Mouse (Mus musculus): ENCODE results near the gene Gm49318.

Gene Gm49318

DNA sequence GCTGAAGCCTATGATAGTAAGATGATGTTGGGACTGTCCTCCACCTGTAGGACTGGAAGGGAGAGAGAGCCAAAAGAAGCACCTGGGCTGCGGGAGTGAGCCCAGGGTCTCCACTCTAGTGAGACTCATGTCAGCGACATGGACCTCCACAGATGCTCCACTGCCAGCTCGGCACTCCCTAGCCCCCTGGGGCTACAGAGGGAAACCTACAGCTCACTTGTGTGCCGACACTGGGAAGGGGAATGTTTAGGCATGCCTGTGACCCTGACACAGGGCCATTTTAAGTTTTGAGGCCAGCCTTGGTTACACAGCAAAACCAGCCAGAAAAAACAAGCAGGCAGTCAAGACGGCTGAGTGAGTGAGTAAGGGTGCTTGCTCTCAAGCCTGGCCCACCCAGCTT lies 3.9 kb downstream of the Gm49318 start:
- DNase-seq, result no peak

DNA sequence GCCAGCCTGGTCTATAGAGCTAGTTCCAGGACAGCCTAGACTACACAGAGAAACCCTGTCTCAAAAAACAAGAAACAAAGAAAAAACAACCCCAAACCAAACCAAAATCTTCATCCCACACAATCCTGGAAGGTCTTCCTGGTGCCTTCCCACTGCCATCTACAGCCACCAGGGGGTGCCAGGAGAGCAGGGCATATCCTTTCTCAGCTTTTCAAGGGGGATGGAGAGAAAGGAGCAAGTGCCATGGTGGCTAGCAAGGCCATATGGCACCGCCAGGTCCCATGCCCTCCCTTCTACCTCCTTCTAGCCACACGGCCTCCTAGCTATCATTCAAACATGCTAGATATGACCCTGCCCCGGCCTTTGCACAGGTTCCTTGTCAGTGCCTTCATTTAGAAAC lies 4.6 kb downstream of the Gm49318 start:
- DNase-seq, result peak; percentile 84

DNA sequence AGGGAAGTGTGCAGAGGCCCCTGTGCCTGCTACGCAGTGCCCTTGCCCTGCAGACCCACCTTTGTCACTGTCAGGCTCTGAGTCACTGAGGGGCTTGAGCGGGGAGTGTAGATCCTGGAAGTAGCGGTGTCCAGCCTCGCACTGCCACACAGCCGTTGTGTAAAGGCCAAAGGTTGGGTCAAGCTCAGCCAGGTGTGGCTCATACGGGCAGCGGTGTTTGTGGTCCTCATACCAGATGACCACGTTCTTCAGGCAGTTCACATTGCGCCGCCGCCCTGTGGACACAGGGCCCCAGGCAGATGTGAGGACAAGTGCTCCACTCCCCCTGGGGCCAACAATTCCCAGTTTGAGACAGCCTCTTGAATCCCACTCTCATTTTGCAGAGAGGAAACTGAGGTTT lies 5.4 kb downstream of the Gm49318 start:
- DNase-seq, result no peak

DNA sequence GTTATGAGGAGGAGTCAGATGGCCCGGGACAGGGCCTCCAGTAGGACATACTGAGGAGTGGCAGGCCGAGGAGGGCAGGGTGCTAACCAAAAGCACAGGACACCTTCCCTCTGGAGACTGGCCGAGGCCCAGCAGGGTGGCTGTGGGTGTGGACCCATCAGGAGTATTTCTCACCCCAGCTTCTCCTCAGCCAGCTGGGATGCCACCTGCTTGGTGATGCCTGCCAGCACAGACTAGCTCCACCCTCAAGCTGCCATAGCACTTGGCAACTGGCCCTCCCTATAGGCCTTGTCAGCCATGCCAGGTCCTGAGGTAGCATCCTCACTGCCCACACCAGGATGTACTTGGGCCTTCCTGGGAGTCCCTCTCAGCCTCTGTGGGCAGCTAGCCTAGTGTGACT lies 6.7 kb downstream of the Gm49318 start:
- no peak for DNase-seq

DNA sequence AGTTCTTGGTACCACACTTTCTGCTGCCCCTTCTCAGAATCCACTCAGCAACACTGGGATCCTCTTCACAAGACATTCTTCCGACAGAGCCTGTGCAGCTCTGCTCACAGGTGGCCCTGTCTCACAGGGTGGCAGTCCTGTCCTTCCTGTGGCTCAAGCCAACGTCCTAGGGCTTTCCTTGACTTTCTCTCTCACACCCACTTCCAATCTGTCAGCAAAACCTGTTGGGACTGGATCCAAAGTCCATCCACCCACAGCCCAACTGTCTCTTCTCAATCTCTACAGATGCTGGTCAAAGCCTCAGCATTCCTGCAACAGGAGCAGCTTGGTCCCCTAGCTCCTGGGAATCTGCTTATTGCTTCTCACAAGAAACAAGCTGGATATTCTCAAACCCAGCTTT lies 9.7 kb downstream of the Gm49318 start:
- DNase-seq, result no peak

DNA sequence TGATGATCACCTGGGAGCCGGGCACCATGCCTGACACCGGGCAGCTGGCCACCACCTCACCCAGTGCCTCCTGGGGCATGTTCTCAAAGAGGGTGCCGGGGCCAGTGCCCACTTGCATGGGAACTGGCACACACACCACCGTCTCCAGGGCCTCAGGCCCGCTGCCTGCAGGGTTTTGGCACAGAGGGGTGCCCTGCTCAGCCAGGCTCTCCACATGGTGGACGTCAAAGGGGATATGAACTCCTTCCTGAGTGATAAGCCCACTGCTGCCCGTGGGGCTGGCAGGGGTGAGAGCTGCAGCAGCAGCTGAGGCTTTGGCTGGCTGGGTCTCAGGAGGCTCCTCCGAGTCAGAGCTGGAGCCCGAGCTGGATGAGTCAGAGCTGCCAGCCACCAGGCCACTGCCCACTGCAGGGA lies 13.0 kb downstream of the Gm49318 start:
- no peak for DNase-seq

DNA sequence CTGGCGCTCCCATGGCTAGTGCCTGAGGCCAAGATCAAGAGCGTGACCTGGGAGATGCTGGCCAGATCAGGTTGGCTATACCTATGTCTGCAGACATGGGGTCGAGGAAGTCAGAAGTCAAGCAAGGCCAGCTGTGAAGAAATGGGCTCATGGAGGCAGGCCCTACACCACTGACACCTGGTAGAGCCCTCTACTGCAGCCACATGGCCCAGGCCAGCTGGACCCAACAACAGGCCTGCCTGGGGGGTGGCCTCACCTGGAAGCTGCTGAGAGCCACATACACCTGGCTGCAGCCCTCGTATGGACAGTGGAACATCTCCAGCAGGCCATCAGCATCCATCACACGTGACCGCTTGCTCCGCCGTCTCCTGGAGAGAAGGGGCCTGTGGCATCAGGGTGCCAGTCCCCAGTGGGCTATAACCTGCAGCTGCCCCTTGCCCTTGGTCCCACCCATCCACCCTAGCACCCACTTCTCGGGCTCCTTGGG lies 14.0 kb downstream of the Gm49318 start:
- no peak for DNase-seq

DNA sequence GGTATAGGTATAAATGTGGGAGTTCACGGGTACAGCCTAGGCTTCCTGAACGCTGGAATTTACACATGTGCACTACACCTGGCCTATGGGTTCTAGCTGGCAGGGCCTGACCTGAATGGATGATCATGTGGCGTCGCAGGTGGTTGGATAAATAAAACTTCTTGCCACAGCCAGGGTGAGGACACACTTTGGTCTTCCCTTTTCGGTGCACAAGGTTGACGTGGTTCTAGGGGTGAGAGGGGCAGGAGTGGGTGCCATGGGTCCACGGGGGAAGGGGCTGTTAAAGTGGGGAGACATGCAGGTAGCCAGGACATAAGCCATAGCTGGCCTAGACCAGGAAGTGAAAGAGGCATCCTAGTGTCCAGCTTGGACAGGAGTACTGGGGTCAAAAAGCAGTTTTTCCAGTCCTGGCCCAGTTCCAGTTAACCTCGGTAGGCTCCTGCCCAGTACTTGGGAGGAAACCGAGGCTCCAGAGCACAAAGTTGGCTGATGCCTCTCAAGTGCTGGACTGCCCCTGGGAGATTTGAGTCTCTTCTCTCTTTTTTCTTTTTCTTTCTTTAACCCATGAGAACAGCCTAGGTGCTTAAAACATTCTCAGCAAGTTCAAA lies 14.7 kb downstream of the Gm49318 start:
- DNase-seq, result no peak

DNA sequence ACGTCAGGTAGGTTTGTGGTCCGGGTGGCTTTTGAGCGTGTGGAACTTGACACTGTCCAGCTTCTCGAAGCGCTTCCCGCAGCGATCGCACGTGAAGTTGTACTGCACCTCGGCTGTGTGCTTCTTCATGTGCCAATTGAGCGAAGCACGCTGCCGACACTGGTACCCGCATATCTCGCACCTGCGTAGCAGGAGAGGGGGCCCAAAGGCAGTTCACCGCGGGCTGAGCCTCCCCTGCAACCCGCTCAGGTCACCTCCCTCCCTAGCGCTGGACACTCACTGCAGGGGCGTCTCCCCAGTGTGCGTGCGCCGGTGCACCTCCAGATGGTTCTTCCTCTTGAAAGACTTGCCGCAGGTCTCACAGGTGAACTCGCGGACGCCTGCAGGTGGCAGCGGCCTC lies 15.3 kb downstream of the Gm49318 start:
- no peak for DNase-seq

DNA sequence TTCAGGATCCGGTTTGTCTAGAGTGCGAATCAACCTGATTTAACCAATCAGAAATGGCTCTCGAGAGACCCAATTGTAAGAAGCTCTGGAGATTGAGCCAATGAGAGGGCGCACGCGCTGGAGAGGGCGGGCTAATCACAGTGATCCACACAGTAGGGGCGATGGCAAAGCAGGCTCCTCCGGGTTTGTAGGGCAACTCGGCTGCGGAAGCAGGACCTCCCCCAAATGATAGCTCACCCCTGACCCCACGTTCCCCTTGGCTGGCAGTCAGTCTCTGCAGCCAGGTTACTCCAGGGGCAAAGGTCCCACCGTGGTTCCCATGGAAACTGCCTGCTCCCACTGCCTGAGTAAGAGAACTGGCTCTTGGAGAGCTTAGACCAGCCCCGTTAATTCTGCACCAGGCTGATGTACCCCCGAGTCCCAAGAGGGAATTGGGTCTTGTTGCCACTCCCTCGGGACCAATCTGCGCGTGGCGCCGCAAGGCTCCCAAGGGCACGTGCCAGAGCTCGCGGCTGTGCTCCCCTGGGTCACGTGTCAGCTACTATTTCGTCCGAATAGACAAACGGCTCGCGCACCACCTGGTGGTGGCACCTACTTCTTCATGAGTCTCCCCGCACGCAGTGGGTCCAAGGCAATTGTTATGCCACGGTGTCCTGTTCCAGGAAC lies 16.5 kb downstream of the Gm49318 start:
- peak; percentile 89 for DNase-seq

DNA sequence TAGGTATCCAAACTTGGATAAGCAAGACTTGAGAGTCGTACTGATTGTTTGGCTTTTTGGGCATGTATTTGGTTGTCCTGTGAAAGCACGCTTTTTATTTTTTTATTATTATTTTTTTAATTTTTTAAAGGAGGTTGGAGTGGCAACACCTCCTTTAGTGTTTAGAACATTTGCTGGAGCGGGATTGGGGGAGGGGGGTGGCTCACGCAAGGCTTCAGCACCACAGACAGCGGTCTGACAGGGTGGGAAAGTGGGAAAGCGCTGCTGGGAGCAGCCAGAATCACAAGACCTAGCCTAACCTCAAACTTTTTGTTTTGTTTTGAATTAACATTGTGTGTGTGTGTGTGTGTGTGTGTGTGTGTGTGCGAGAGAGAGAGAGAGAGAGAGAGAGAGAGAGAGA lies 17.4 kb downstream of the Gm49318 start:
- DNase-seq, result no peak

DNA sequence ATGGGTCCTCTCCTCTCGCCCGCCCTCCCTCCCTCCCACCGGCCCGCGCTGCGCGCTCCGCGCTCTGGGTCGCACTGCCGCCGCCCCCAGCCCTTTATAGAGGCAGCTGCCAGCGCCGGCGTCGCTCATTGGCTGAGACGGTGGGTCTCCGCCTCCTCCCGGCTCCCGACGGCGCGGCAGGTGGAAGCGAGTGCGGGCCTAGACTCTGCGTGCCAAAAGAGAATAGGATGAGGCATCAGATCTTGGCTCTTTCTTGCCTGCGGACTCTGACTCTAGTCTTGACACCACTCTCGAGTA lies 19.2 kb downstream of the Gm49318 start, which contains the start of gene Elavl3:
Gene Elavl3 (minus strand): TSS at position 66 of the 297 bp plus-strand sequence.
- DNase-seq, result peak; percentile 74

DNA sequence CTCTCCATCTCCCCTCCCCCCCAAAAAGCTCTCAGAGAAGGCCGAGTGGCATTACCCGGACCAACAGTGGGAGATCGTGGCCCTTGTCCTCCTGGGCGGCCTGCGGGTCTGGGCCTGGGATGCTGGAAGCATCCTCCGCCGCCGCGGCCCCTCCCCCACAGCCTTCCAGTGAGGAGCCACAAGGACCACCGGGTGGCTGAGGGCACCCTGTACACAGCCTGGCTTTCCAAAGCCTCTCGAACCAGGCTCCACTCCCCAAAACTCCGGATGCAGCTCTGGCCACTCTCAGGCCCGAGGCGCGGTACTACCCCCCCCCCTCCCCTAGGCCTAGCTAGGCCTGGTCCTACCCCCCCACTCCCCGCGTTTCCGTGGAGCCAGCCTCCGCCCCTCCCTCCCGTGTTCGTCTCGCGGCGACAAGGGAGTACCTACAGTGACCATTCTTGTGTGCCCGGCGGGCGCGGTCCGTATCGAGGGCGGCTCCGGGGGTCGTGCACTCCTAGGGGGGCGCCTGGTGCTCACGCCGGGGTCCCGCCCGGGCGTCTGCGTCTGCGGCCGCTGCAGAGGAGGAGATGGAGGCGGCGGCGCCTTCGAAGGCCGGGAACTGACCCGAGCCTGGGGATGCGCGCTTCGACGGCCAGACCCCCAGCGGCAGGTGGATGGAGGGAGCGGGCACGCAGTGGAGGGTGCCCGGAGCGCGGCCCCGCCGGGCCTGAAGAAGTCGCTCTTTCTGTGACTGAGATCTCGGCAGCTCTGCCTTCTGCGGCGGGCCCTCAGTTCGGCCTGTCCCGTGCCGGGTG lies 19.7 kb downstream of the Gm49318 start:
- peak; percentile 51 for DNase-seq

DNA sequence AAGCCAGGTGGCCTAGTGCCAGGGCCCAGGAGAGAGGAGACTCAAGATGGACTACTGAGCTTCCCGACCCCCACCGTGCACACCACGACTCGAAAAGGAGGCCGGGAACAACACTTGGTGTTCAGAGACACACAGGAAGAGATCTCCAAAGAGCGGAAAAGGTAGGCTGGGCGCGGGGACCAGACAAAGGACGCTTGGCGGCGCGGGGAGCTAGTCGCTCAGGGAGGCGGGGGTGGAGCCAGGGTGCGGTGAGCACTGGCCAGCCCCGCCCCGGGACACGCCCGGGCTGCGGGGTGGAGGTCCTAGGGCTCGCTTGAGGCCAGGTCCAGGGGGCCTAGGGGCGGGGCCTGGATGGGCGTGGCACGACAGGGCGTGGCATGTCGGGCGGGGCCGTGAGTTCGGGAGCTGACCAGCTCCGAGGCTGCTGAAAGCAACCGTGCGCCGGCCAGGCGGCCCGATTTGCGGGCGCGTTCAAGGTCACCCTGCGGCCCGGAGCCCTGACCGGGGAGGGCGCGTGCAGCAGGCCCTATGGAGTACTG lies 20.6 kb downstream of the Gm49318 start:
- DNase-seq, result peak; percentile 65

DNA sequence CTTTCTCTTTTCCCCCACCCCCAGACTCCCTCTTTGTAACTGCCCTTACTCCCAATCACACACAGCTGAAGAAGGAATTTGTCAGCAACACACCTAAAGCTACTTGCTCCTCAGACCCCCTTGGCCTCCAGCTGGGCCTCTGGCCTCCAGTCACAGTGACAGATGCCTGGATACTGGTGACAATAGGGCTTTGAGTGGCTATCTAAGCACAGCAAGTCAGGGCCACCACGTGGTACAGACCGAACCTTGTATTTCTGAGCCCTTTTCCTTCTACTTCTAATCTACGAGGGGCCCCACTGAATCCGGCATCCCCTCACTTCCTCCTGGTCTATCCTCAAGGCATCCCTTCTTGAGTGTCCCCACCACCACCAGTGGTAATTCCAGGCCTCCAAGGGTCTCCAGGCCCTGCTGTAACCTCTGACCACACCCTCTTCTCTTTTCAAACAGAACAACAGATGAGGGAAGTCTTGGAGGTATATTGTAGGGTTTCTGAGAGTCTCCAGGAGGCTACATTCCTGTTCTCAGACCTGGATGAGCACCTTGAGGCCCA lies 21.3 kb downstream of the Gm49318 start:
- no peak for DNase-seq

DNA sequence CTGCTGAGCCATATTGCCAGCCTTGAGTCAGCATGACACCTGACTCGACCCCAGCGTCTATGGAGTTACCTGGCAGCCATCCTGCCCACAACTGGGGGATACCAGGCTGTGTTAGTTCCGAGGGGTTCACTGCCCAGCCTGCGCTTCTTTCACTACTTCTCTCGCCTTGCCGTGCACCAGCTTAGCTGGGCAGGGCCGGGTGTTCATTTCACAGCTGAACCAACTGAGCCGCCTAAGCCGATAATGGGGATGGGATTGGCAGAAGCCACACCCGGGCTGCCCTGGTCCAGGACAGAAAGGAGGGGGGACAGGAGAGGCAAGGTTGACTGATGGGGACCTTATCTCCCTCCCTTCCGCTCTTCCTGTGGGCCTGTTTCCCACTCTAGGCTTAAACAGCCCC lies 21.7 kb downstream of the Gm49318 start:
- no peak for DNase-seq

DNA sequence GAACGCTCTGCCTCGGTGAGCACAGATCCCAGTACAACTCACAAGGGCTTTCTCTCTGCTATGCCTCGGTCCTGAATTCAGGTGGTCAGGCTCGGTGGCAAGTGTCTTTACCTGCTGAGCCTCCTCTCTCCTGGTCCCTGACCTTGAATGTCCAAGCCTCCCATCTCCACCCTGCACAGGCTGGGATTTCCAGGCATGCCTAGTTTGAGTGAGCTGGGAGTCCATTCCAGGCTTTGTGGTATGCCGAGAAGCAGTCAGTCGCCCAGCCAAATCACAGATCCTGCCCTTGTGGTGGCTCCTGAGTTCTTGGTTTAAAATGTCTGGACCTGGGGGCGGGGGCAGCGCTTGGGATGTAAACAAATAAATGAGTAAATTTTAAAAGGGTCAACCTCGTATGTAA lies 23.7 kb downstream of the Gm49318 start:
- DNase-seq, result no peak

DNA sequence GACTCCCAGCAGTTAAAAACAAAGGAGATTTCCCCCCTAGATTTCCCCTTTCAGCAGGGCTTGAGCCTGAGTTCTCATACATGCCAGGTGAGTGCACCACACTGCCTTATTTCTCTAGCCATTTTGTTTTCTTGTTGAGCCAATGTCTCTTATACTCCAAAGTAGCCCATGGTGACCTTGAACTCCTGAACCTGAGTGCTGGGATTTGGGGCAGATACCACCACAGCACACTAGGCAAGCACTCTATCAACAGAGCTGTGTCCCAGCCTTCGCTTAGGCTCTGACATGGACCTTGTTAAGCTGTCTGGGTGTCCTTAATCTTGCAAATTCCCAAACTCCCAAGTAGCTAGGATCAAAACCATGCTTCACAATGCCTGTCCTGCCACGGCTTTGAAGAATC lies 29.2 kb downstream of the Gm49318 start:
- DNase-seq, result no peak

DNA sequence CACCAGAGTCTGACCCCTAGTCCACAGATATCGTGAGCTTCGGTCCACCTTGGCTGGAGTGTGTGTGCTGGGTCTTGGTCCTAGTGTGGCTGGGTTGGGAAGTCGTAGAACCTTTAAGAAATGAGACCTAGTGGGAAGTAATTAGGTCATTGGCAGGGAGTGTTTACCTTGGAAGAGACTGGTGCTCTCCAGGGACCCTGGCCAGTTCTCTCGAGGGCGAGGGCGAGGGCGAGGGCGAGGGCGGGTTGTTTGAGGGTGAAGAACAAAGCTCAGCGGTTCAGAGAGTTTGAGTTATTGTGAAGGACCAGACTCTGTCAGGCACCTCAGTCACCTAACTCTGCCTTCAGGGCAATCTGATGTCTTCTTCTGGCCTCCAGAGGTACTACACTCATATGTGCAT lies 33.2 kb downstream of the Gm49318 start:
- DNase-seq, result no peak

DNA sequence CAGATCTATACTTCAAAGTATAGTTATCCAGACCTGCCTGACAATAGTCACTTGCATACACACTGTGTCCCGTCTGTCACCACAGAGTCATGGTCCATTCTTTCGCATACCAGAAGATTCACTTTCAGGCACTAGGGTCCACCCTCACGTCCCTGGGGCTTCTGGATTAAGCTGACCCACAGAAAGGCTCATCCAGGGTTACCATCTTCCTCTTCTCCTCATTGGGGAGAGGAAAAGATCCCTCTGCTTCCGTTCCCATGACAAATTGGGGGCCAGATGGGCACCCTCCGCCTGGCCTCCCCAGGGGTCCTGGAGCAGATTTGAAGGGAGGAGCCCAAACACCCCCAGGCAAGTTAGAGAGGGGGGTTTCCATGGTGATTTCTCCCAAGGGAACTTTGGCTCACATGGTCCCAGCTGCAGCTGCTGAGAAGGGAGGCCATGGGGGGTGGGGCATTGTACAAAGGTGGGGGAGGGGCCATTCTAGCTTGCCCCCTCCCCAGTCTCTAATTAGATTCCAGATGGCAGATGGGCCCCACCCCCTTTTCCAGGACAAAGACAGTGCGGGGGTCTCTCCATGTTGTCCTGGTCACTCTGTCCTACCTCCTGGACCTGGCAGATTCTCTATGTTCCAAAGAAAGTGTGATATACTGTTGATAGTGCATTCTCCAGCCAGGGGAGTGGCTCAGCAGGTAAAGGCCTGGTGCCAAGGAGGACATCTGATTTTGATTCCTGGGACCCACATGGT lies 35.6 kb downstream of the Gm49318 start:
- no peak for DNase-seq

DNA sequence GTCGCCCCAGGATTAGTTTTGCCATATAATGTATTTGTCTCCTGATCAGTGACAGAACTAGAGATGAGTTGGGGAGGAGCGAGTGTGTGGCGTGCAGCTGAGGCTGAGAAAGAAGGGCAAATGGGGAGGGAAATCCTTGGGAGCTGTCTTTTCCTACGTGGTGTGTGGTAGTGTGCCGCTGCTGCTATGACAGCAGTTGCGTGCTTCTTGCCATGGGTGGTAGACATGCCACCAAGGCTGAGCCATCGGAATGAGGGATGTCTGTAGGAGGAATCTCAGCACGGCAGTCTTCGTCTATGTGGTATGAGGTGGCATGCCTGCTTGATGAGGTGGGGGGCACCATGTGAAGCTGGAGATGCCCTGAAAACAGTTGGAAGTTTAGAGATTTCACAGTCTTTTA lies 40.7 kb downstream of the Gm49318 start:
- no peak for DNase-seq

DNA sequence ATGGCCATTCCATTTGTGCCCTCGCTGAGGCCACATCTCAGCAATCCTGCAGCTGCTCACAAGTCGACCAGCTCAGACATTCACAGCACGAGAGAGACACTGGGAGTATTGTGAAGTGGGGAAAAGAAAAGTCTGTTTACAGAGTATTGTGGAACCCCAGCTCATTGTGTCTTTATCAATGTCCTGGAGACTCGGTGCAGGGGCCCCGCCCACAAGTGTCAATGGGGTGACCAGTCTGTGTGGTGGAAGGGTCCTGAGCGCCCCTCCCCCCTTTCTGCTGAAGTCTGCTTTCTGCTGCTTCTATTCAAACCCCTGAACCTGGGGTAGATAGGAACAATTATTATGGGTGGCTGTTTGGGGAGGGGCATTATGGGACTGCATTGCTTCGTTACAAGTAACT lies 42.6 kb downstream of the Gm49318 start:
- no peak for DNase-seq

DNA sequence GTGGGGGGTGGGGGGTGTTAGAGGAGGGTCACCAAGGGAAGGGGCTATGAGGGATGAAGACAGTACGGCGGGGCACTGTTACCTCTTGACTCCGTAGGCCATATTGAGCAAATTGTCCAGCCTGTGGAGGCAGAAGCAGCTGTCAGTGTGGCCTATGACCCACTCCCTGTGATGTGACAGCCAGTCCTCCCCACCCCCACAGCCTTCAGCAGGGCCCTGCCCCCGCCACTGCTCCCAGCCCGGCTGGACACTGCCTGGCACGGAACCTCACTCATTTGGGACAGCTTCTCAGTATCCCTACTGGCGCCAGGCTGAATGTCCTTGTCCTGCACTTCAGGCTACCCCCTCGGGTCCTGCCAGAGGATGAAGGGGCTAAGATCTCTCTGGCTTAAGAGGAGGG lies 46.5 kb downstream of the Gm49318 start:
- DNase-seq, result no peak
